Mouse (Mus musculus) limb, embryonic 13.5 days (tissue): ENCODE data around the gene Spata32. TPM values are rescaled to one million over a fixed set of nuclear protein-coding genes. Genes with fewer than 3 reads are reported as not detected.

ENCODE experiments used
- ATAC-seq: fragments of 200-750 bp; cut with Nextera tagmentation; 2 replicates; pipeline ENCODE4 v1.8.0; 2017; ENCODE audit warnings: low read depth, moderate number of reproducible peaks, moderate TSS enrichment; ENCODE audit not compliant: low FRiP score
- H3K27ac ChIP-seq: fragments of 300-500 bp; sonication (generic); 2 replicates; pipeline ENCODE4 v1.5.1; 2015; ENCODE audit warnings: inconsistent platforms, mild to moderate bottlenecking, moderate library complexity
- H3K27me3 ChIP-seq: fragments of 300-500 bp; sonication (generic); 2 replicates; pipeline ENCODE4 v1.6.1; 2015; ENCODE audit warnings: mild to moderate bottlenecking, inconsistent platforms
- H3K36me3 ChIP-seq: fragments of 300-500 bp; sonication (generic); 2 replicates; pipeline ENCODE4 v1.6.1; 2015; ENCODE audit warnings: inconsistent platforms, mild to moderate bottlenecking, moderate library complexity
- H3K4me1 ChIP-seq: fragments of 300-500 bp; sonication (generic); 2 replicates; pipeline ENCODE4 v1.6.1; 2015; ENCODE audit warnings: inconsistent platforms
- H3K4me2 ChIP-seq: fragments of 300-500 bp; sonication (generic); replicated peaks from 2 replicates; pipeline ENCODE4 v1.6.1; 2015; ENCODE audit warnings: inconsistent platforms, mild to moderate bottlenecking, moderate library complexity
- H3K4me3 ChIP-seq: fragments of 300-500 bp; sonication (generic); 2 replicates; pipeline ENCODE4 v1.5.1; 2015; ENCODE audit warnings: moderate library complexity, mild to moderate bottlenecking, inconsistent platforms
- H3K9ac ChIP-seq: fragments of 300-500 bp; sonication (generic); 2 replicates; pipeline ENCODE4 v1.6.1; 2015; ENCODE audit warnings: mild to moderate bottlenecking, inconsistent platforms
- H3K9me3 ChIP-seq: fragments of 300-500 bp; sonication (generic); 2 replicates; pipeline ENCODE4 v1.6.1; 2016; ENCODE audit warnings: inconsistent platforms
- WGBS: fragments of 180-500 bp; shearing (Covaris S2); methylation state at CpG from one replicate; pipeline ENCODE4 v1.1.7; 2015; 5-methylcytosine and 5-hydroxymethylcytosine counted together
- polyA plus RNA-seq: library from polyadenylated mRNA; unstranded; fragments of >200 nt; fragmentation: Nextera tagmentation; extraction: Ambion mirVana; gene quantifications from 2 replicates; pipeline ENCODE4 v1.2.1, GENCODE M21; 2015

The Spata32 gene
- polyA plus RNA-seq, 1 experiment from 2014 or later = not detected

DNA sequence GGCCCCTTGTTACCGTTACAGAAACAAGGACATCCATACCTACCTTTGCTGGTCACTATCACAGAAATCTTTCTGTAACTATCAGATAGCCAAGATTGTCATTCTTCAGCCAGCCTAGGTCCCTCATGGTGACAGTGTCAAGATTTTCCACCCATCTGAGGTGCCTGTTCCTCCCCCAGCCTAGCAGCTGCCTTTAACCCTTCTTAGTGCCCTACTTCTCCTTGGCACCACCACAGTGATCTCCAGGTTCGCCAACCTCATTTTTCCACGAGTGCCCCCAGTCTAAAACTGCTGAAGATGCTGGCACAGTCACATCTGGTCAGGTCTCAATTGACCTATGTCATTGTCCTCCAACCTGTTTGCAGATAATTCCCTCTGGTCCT lies 48.1 kb downstream of the Spata32 start:
- 58% methylated on average over 3 of the region's 3 CpGs for WGBS
- Histone ChIP-seq H3K27me3 (peaks cover 68% of the 10 kb centered on the region), H3K4me2 (peak overlapping the region; percentile 97), H3K27ac (no peak overlapping the region), H3K9ac (no peak overlapping the region), H3K4me3 (peak overlapping the region; percentile 61), H3K36me3 (no peaks in the 10 kb centered on the region), H3K9me3 (no peaks in the 10 kb centered on the region), H3K4me1 (peaks cover 15% of the 10 kb centered on the region)
- ATAC-seq = no peak

DNA sequence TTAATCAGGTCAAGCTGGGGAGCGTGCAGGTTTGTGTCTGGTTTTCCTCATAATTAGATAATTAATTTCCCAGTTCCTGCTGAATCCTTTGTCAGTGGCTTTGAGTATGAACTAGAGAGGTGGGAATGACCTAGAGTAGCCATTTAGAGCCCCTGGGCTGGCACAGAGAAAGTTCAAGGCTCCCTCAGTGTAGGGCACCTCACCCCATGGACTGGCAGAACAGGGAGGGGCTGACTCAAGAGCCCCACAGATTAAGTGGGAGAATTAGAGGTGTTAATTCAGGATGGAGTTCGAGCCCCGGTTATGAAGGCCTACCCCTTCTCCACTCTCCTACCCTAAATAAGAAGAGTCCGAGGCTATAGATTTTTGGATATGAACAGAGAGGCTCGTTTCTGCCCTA lies 48.6 kb downstream of the Spata32 start:
- ATAC-seq = no peak
- Histone ChIP-seq H3K9me3 (no peaks in the 10 kb centered on the region), H3K4me3 (no peak overlapping the region), H3K27me3 (peaks cover 68% of the 10 kb centered on the region), H3K27ac (no peak overlapping the region), H3K36me3 (no peaks in the 10 kb centered on the region), H3K4me2 (no peak overlapping the region), H3K4me1 (peaks cover 15% of the 10 kb centered on the region), H3K9ac (no peak overlapping the region)
- WGBS = 70% methylated on average over 5 of the region's 5 CpGs

DNA sequence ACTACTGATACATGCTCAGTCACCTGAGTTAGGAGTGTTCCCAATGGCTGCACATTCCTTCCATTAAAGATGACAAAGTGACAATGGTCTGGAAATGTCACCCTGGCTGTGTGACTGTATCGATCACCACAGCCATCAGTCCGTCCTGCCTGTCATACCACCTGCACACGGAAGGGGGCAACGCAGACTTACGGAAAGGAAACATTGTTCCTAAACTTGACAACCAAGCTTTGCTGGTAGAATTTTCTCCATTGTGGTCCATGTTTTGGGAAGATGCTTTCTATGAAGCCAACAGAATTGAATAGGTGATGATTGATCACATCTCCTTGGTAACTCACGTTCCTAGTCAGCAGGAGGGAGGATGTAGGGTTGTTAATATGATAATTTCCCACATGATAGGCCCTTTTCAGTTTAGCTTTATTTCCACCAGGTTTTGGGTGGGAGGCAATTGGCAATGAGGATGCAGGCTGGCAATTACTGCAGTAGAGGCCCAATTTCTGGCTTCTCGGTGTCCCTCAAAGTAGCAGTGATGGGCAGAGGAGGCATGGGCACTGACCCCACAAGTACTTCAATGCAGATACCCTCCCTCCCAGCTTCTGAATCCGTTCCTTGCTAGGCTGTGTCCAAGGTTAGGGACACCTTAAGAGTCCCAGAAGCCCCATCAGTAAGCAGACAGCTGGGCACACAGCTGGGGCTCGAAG lies 49.4 kb downstream of the Spata32 start:
- Histone ChIP-seq H3K27me3 (peaks cover 66% of the 10 kb centered on the region), H3K27ac (no peak overlapping the region), H3K4me1 (peaks cover 15% of the 10 kb centered on the region), H3K36me3 (no peaks in the 10 kb centered on the region), H3K4me2 (no peak overlapping the region), H3K9ac (no peak overlapping the region), H3K9me3 (no peaks in the 10 kb centered on the region), H3K4me3 (no peak overlapping the region)
- 28% methylated on average over 9 of the region's 9 CpGs for WGBS
- ATAC-seq = no peak

DNA sequence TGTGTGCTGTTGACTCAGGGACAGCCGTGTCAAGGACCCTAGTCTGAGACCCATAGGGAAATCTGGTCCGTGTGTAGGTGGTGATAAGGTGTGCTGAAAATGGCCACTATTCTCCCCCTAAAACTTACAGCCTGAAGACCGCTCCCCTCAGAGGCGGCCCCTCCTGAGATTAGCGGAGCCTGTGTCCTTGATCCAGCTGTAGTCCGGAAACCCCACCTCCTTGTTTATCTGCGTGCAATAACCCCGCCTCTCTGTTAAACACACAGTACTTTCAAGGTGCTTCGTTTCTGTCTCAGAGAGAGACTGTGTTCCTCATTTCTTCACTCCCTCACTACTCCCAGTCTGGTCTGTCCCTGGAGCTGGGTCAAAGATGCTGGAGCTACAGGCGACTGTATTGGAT lies 53.8 kb downstream of the Spata32 start:
- H3K4me2 ChIP-seq = no peak overlapping the region
- peaks cover 22% of the 10 kb centered on the region for H3K27me3 ChIP-seq
- no peak overlapping the region for H3K27ac ChIP-seq
- WGBS = 21% methylated on average over 10 of the region's 10 CpGs
- ATAC-seq = no peak
- H3K9me3 ChIP-seq = no peaks in the 10 kb centered on the region
- no peak overlapping the region for H3K9ac ChIP-seq
- H3K4me3 ChIP-seq = no peak overlapping the region
- no peaks in the 10 kb centered on the region for H3K4me1 ChIP-seq
- no peaks in the 10 kb centered on the region for H3K36me3 ChIP-seq

DNA sequence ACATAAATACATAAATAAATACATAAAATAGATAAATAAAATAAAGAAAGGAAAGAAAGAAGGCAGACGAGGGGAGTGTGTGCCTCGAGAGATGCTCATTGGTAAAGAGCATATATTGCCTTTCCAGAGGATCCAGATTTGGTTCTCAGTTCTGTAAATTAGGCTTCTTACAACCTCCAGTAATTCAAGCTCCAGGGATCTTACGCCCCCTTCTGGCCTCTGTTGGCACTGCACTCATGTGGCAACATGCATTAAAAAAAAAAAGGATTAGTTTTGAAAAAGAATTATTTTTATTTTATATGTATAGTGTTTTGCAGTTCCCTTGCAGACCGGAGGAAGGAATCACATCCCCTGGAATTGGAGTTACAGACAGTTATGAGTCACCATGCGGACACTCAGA lies 56.1 kb downstream of the Spata32 start:
- no peak for ATAC-seq

DNA sequence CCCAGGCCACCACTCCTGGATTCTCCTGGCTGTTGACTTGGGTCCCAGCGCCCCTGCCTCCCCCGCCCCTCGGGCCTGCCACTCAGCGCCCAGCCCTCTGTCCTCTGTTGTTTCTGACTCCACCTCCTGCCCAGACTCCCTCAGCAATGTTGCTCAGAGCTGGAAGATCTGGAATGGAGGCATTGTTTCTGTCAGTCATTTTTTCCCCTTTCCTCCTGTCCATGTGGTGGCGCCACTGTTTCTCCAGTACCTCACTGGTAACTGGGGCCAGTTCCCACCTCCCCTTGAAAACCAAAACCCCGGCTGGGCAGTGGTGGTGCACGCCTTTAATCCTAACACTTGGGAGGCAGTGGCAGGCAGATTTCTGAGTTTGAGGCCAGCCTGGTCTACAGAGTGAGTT lies 56.8 kb downstream of the Spata32 start:
- WGBS = 77% methylated on average over 7 of the region's 7 CpGs
- Histone ChIP-seq H3K4me1 (peaks cover 7% of the 10 kb centered on the region), H3K9me3 (no peaks in the 10 kb centered on the region), H3K27me3 (0 out of 2 replicates have a peak, but pooled peaks cover 4% of the 10 kb centered on the region), H3K4me2 (no peak overlapping the region), H3K4me3 (no peak overlapping the region), H3K9ac (no peak overlapping the region), H3K27ac (no peak overlapping the region), H3K36me3 (no peaks in the 10 kb centered on the region)
- no peak for ATAC-seq

More for the DNA sequence above, 56.1 kb downstream of the Spata32 start:
- Histone ChIP-seq H3K27me3 (0 out of 2 replicates have a peak, but pooled peaks cover 4% of the 10 kb centered on the region), H3K27ac (no peak overlapping the region), H3K9me3 (no peaks in the 10 kb centered on the region), H3K4me3 (no peak overlapping the region), H3K4me1 (peaks cover 7% of the 10 kb centered on the region), H3K36me3 (no peaks in the 10 kb centered on the region), H3K9ac (no peak overlapping the region), H3K4me2 (no peak overlapping the region)
- 87% methylated on average over 5 of the region's 5 CpGs for WGBS

DNA sequence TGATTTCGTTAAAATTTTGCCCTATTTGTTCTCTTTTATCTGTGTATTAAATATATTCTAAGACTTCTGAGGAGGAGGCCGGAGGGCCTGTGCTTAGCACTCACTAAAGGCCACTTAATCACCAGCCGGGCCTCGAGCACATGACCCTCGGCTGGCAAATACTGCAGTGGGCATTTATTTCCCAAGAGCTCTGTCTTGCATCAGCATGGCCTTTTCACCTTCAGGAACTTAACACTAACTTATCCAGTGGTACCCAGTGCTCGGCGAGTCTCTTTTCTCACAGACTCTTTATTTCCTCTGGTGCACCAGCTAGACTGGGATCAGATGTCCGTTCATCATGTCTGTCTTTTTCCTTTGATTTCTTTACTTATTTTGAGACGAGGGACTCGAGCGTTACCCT lies 57.5 kb downstream of the Spata32 start:
- 85% methylated on average over 11 of the region's 11 CpGs for WGBS

DNA sequence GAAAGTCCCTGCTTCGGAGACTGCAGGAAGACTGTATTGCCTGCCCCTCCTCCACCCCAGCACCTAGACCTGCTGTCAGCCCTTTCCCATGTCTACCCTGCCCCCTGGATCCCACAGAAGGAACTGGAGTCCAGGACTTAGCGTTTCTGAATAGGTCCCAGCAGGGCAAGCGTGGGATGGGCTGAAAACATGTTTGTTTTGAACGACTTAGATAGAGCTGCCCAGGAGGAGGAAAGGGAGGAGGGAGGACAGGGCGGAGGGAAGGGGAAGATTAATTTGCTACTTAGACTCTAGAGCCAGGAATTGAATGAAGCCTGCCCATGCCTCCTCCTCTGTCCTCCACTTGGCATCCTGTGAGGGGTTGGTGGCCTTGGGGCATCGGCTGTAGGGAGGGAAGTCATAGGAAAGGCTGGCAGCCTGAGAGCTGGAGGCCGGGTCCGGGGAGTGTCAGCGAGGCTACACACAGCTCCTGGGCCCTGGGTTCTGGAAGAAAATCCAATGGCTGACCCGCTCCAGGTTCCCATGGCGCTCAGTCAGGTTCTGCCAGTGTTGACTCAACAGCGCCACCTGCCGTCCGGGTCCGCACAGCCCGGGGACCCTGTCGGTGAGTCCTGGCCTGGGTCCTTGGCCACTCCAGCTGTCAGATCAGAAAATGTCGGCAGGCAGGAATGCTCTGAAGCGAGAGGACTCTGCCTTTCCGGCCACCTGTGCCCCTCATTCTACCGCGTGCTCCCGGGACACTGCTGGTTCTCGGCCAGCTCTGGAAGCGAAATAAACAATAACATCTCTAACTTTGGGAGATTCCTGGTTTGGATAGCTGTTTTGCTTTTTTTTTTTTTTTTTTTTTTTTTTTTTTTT lies 59.4 kb downstream of the Spata32 start:
- Histone ChIP-seq H3K4me3 (peak overlapping the region; percentile 34), H3K9me3 (no peaks in the 10 kb centered on the region), H3K36me3 (no peaks in the 10 kb centered on the region), H3K27ac (no peak overlapping the region), H3K9ac (no peak overlapping the region; the same call in 1 of the 2 replicates), H3K4me2 (peak overlapping the region; percentile 64), H3K4me1 (peaks cover 7% of the 10 kb centered on the region), H3K27me3 (no peaks in the 10 kb centered on the region)
- ATAC-seq = peak; percentile 88
- WGBS = 2% methylated on average over 25 of the region's 25 CpGs

More for the DNA sequence above, 57.5 kb downstream of the Spata32 start:
- no peak overlapping the region for H3K9ac ChIP-seq
- no peak overlapping the region for H3K4me2 ChIP-seq
- no peak for ATAC-seq
- H3K4me3 ChIP-seq = no peak overlapping the region
- H3K27ac ChIP-seq = no peak overlapping the region
- H3K36me3 ChIP-seq = no peaks in the 10 kb centered on the region
- H3K4me1 ChIP-seq = peaks cover 7% of the 10 kb centered on the region
- no peaks in the 10 kb centered on the region for H3K9me3 ChIP-seq
- H3K27me3 ChIP-seq = no peaks in the 10 kb centered on the region

Other genes with a start within 250 kb of the Spata32 start
- 49.6 and 53.2 TPM in 2 replicates for gene Nmt1, start 190.2 kb downstream of the Spata32 start, polyA plus RNA-seq
- gene Dcakd, start 190.1 kb downstream of the Spata32 start, polyA plus RNA-seq = 197 and 201 TPM in 2 replicates
- 4.8 and 5.1 TPM in 2 replicates for gene Plcd3, start 116.8 kb downstream of the Spata32 start, polyA plus RNA-seq
- gene Acbd4, start 116.8 kb downstream of the Spata32 start, polyA plus RNA-seq = 14.4 and 17.2 TPM in 2 replicates
- gene Hexim1, start 102.2 kb downstream of the Spata32 start, polyA plus RNA-seq = 5.1 and 5.6 TPM in 2 replicates
- 12.8 and 13.8 TPM in 2 replicates for gene Hexim2, start 86.0 kb downstream of the Spata32 start, polyA plus RNA-seq
- 1.1 and 1.2 TPM in 2 replicates for gene Fmnl1, start 47.3 kb downstream of the Spata32 start, polyA plus RNA-seq
- gene 1700023F06Rik, start 9.9 kb downstream of the Spata32 start, polyA plus RNA-seq = 0.55 and 0.61 TPM in 2 replicates
- 4.8 and 5.4 TPM in 2 replicates for gene Map3k14, start 49.0 kb upstream of the Spata32 start, polyA plus RNA-seq
- gene Arhgap27, start 145.3 kb upstream of the Spata32 start, polyA plus RNA-seq = 5.1 and 6.8 TPM in 2 replicates
- 7.1 and 8.7 TPM in 2 replicates for gene Plekhm1, start 194.3 kb upstream of the Spata32 start, polyA plus RNA-seq